Mouse (Mus musculus) lung, postnatal 4 days (tissue): ENCODE data around the gene Hnrnph2.

Experiments
- DNase-seq, 2 experiments: peaks; one replicate each; pipeline ENCODE4 v3.0.0; 2021

Hnrnph2 gene

DNA sequence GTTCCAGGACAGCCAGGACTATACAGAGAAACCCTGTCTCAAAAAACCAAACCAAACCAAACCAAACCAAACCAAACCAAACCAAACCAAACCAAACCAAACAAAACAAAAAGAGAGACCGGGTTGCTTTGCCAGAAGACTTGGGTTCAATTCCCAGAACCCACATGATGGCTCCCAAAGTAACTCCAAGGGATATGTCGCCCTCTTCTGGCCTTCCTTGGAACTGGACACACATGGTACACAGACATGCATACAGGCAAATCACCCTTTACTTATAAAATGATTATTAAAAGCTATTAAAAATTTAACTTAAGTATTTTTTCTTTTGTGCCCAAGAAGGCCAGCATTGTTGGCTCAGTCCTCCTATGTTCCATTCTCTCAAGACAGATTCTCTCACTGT lies 13.3 kb downstream of the Hnrnph2 start:
- DNase-seq = peak in 1 of 2 experiments; percentile 16

DNA sequence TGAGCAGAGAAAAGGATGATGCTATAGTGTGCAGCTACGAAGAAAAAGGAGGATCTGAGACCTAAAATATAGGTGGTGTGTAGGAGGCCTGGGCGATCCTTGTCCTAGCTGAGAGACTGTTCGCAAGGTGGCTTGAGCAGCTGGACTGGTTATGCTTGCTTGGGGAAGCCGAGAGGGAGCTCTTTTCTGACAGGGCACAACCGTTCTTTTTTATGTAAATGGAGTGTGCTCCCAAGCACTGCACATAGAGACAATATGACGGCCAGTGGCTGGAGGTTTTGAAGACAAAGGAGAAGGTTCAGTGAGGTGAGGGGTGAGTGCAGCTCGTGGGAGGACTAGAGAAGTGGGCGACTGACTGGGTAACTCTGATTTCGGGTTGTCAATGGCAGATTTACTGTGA lies 18.7 kb downstream of the Hnrnph2 start:
- no peak for DNase-seq

DNA sequence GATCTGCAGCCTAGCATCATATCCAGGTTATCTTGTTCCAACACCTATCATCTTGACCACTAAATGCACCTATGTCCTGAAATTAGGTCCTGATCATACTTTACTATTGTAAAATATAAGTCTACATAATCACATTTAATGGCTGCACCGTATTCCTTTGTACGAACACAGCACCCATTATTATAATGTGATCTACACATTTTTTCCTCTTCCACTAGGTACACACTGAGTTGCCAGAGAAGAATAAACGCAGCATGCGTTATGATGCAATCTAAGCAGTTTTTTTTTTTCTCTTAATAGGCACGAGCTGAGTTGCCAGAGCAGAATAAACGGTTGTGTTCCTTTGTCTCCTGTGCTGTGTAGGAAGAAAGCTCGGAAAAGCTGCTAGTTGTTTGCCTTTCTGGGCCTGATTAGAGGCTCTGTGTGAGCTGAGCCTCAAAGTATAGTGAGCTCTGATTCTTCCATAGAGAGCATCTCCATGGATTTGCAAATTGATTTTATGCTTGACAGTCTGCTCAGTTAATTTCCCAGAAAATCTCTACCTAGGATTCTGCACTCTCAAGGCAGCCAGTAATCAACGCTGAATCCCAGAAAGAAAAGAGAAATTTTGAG lies 19.4 kb downstream of the Hnrnph2 start:
- no peak for DNase-seq

DNA sequence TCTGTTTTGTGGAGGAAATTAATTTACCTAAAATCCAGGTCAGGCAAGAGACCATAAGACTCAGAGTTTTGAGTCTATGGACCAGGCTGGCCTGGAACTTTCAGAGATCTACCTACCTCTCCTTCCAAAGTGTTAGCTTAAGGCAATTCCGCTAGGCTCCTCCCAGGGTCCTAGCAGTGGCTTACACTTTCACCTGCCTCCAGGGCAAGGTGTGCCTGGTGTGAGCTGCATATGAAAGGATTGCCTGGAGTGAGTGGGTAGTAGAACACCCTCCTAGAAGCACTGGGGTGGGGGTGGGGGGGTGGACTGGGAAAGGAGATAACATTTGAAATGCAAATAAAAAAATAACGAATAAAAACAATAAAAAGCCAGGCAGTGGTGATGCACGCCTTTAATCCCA lies 20.7 kb downstream of the Hnrnph2 start:
- no peak for DNase-seq

DNA sequence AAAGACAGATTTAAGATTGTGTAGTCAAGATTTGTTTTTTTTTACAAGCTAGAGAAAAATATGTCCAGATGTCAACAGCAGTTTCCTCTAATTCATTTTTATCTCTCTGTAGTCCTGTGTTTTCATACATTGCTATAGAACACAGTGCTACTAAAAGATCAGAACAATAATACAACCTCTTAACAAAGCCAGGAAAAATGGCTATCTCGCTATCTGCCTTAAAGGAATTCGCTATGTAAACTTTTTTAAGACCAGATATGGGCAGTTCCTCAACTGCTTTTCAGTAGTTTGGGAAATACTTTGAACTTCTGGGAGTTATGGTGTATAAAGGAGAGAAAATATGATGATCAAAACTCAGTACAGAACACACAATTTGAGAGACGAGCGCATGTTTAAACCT lies 22.4 kb downstream of the Hnrnph2 start:
- DNase-seq = no peak

DNA sequence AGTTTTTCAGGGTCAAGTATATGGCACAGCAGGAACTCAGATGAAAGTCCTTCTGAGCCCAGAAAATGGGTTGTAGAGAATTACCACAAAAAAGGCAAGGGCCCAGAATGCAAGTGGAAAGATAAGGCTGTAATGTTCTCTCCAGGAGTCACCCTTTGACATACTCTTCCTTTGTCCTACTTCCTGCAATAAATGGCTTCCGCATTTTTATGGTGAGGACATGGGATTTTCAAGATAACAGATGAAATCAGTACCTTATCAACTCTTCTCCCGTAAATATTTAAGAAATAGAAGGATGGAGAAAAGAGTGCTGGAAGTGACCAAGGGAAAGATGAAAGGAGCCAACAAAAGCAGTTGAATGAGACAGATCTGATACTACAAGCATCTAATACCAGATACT lies 27.2 kb downstream of the Hnrnph2 start:
- DNase-seq = no peak

DNA sequence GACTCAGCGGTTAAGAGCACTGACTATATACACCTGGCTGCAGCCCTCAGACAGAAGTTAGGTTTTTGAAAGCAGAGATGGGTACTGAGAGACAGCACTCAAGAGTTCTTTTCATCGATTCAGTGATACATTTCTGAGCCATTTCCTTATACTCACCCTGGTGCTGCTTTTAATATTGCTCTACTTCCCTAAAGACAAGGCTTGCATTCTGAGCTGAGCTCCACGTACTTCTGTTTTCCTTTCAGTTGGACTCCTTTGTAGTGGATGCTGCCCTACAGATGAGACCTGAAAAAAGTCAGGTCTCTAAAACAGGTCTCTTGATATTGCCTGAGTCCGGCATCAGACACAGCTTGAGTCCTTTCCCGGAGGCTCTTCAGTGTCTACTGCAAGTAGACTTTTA lies 31.7 kb downstream of the Hnrnph2 start:
- DNase-seq = no peak

DNA sequence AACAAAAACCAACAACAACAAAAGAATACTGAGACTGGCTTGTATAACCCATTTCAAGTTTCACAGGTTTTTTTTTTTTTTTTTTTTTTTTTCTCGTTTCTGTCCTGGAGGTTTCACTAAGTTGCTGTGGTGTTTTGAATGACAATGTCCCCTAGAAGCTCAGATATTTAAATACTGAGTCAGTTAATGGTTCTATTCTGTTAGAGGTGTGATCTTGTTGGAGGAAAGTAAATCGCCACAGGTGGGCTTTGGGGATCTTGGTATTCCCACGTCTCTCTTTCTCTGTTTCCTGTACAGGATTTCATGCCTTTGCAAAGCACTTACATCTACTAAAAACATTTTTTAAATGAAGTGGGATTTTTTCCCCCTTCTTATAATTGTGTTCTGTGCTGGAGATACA lies 34.1 kb downstream of the Hnrnph2 start:
- DNase-seq = no peak

DNA sequence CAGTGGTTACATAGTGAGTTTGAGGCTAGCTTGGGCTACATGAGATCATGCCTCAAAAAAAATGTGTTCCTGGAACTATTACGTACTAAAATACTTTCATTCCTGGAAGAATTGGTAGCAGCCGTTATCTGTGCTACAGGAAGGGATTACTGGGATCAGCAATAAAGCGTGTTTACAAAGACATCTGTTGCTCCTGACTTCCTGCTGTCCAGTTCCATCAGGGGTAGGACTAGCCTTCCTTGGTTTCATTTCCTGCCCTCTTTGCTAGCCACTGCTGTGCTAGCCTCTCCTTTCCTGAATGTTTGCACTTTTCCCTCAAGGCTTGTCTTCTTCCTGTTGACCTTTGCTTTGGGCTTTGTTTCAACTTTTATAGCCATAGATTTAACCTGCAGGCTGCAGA lies 34.9 kb downstream of the Hnrnph2 start:
- DNase-seq = no peak

DNA sequence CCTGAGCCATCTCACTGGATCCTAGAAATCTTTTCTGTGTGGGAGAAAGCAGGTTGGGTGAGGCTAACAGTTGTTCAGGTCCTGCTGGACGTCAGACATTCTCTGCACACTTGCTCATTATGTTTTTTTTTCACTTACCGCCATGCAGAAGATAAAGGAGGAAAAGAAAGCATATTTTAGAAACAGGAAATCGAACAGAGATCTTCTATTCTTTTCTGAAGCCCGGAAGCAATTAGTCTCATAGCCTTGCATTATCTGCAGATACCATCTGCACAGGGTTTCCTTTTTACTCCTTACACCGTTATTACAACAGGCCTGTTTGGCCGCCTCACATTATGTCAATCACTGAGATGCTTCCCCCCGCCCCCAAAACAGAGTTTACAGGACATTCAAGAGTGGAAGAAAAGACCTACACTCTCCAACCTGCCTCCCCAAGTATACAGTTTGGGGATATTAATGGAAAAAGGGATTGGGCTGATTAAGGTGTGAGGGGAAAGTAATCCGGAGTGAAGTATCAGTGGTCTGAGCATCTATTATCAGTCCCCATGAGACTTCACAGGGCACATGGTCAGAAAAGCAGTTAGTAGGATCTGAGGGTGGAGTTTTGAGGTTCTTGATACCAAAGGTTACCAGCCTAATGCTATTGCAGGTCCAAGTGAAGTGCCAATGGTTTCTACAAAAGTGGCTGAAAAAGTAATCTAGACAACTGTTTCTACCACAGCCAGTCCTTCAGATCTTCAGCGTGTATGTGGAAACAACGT lies 40.2 kb downstream of the Hnrnph2 start:
- DNase-seq = peak in 1 of 2 experiments; percentile 16

DNA sequence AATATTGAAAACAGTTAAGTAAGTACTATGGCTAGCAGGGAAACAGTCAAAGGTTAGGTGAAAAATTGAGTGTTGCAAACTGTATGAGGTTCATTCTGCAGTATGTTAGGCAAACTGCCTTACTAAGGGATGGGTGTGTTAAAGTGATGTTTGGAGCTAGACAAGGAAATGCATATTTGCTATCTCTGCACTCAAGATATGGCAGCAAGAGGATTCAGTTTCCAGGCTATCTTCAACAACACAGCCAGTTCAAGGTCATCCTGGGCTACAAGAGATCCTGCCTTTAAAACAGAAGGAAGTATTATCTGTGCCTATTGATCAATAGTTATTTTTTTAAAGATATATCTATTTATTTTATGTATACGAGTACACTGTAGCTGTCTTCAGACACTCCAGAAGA lies 45.4 kb downstream of the Hnrnph2 start:
- no peak for DNase-seq

DNA sequence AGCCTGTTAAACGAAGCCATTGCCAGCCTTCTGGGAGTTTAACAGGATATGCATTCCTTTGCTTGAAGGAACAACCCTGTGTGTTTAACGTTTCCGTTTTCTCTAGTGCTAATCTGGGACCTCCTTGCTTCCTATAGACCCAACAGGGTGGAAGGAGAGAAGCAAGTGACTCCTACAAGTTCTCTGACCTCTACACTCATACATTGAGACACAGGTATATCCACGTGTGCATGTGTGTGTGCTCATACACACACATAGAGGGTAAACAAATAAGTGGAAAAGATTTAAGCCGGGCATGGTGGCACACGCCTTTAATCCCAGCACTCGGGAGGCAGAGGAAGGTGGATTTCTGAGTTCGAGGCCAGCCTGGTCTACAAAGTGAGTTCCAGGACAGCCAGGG lies 46.4 kb downstream of the Hnrnph2 start:
- no peak for DNase-seq

DNA sequence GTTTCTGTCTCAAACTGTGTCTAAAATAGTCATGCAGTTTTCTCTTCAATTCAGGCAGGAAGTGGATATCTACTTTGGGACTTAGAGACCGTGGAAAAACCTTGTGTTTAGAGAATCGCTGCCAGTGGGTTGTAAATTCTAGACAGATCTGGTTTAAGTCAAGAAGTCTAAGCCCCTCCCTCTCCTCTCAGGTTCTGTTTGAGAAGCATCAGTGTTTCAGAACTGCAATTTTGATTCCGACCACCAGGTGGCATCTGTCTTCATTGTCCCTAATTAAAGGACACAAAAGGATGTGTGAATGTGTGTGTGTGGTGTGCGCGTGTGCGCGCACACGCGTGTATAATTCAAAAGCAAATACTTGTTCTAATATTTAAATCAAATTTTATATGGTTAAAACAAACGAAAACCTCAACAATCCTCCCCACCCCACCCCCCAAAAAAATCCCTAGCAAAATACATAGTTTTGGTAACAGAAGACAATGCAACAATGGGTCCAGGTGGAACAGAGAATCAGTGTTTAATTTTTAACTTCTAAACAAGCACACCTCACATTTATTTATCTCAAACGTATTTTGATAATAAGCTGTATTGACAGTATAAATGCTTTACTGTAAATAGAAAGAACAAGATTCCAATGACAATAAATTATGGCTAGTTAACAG lies 47.2 kb downstream of the Hnrnph2 start:
- peak; percentile 23 to 78 for DNase-seq

DNA sequence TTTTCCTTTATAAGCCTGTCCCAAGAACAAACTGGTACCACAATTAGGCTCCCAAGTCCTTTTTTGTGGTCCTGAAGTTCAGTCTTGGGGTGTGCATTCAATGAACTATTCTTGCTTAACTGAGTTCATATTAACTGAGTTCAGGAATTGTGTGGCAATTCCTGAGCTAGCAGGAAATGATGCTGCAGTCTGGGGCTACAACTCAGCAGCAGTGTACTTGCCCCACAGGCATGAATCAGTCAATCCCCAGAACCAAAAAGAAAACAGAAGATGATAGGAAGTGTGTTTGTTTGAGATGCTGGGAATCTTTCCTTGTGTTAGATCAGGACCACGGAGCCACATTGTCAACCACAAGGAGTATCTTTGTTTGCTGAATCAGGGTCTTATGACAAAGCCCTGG lies 51.1 kb downstream of the Hnrnph2 start:
- no peak for DNase-seq
